7 mouse cellular contexts compared by ENCODE assay signal in genomic region chr5:113365921-113366320, GRCm38 (mm10). TPM values are rescaled to one million over a fixed set of nuclear protein-coding genes. Genes with fewer than 3 reads are reported as not detected.
DNase-seq lines count a peak whose midpoint lies in the region; ATAC-seq lines count a peak whose summit lies in the region.

No protein-coding gene starts in this region.

- H3K9me3 ChIP-seq in forebrain, embryonic 13.5 days (replicated peaks): no peaks in the 10 kb centered on the region
- no peaks in the 10 kb centered on the region for H3K9me3 ChIP-seq in hindbrain, embryonic 12.5 days (replicated peaks)

- H3K4me2 ChIP-seq in forebrain, embryonic 13.5 days: peak overlapping the region; percentile 32; the same call in 1 of the 2 replicates
- 0 out of 2 replicates have a peak overlapping the region, but pooled peaks have one; percentile 18 for H3K4me2 ChIP-seq in hindbrain, embryonic 12.5 days (replicated peaks)

- no peaks in the 10 kb centered on the region for H3K36me3 ChIP-seq in forebrain, embryonic 13.5 days (ENCODE audit: poor library complexity, severe bottlenecking)
- H3K36me3 ChIP-seq in hindbrain, embryonic 12.5 days: no peaks in the 10 kb centered on the region

- H3K27ac ChIP-seq in forebrain, embryonic 13.5 days: no peak overlapping the region
- no peak overlapping the region for H3K27ac ChIP-seq in hindbrain, embryonic 12.5 days

- H3K4me3 ChIP-seq in forebrain, embryonic 13.5 days: no peak overlapping the region
- H3K4me3 ChIP-seq in hindbrain, embryonic 12.5 days: no peak overlapping the region

- peak; percentile 88 for DNase-seq in R1 (ENCODE audit: low read depth, low spot score)
- peak; percentile 76 for DNase-seq in left cerebral cortex, adult 11 months (ENCODE audit: low spot score)
- peak; percentile 89 for DNase-seq in mesoderm, embryonic 11.5 days (ENCODE audit: low read depth, low spot score)
- DNase-seq in right cerebral cortex, postnatal 36 days (ENCODE audit: low spot score in 2 of 2): peak; percentile 70 to 71

- ATAC-seq in cerebellum, adult (ENCODE audit: insufficient number of reproducible peaks, low FRiP score, low TSS enrichment): peak; percentile 66; the same call in 1 of the 2 replicates
- ATAC-seq in forebrain, embryonic 13.5 days: peak; percentile 75
- no peak for ATAC-seq in hindbrain, embryonic 12.5 days (ENCODE audit: low FRiP score)

- WGBS in forebrain, embryonic 13.5 days: 3% methylated on average over 20 of the region's 20 CpGs
- 5% methylated on average over 20 of the region's 20 CpGs for WGBS in hindbrain, embryonic 12.5 days

- H3K9ac ChIP-seq in forebrain, embryonic 13.5 days: no peak overlapping the region
- no peak overlapping the region for H3K9ac ChIP-seq in hindbrain, embryonic 12.5 days

- H3K4me1 ChIP-seq in forebrain, embryonic 13.5 days: 0 out of 2 replicates have a peak, but pooled peaks cover 2% of the 10 kb centered on the region
- no peaks in the 10 kb centered on the region for H3K4me1 ChIP-seq in hindbrain, embryonic 12.5 days

- peaks cover 9% of the 10 kb centered on the region; the same call in 1 of the 2 replicates for H3K27me3 ChIP-seq in forebrain, embryonic 13.5 days
- no peaks in the 10 kb centered on the region; the same call in 1 of the 2 replicates for H3K27me3 ChIP-seq in hindbrain, embryonic 12.5 days

RNA-seq across cellular contexts. Expression of gene Aym1, which starts 8.8 kb away (rescaled TPM):
- polyA plus RNA-seq in forebrain, embryonic 13.5 days (2015; fragmentation: Nextera tagmentation; extraction: Ambion mirVana): not detected in 2 replicates
- not detected in 2 replicates for polyA plus RNA-seq in hindbrain, embryonic 12.5 days (2016; fragmentation: Nextera tagmentation; extraction: Ambion mirVana)

RNA-seq across cellular contexts. Expression of gene Sgsm1, which starts 55.3 kb away (rescaled TPM):
- polyA plus RNA-seq in forebrain, embryonic 13.5 days (2015; fragmentation: Nextera tagmentation; extraction: Ambion mirVana): 9.8 and 11.9 TPM in 2 replicates
- 11.6 and 14.3 TPM in 2 replicates for polyA plus RNA-seq in hindbrain, embryonic 12.5 days (2016; fragmentation: Nextera tagmentation; extraction: Ambion mirVana)
